Mouse (Mus musculus) kidney, adult 9 months (tissue): ENCODE measurements at regions not wholly inside any gene's neighbourhood (a gene's known extent, or its start where the extent isn't known, plus 50 kb on each side); places are given as distances from the start of the nearest gene placed in this dataset.

ENCODE experiments used
- DNase-seq: peaks from one replicate; pipeline ENCODE4 v3.0.0; 2022

GRCm38 (mm10) chr1:124517543-124518171 lies 472.3 kb upstream of the Dpp10 start:
- DNase-seq, result peak; percentile 6

GRCm38 (mm10) chr1:124510492-124510891 lies 465.1 kb upstream of the Dpp10 start:
- no peak for DNase-seq

- DNase-seq, result no peak
Measured at GRCm38 (mm10) chr1:124488456-124488855, 443.1 kb upstream of the Dpp10 start.

GRCm38 (mm10) chr1:124487965-124488364 lies 442.6 kb upstream of the Dpp10 start:
- DNase-seq, result no peak

- DNase-seq, result peak; percentile 48
Measured at GRCm38 (mm10) chr1:124450128-124450527, 404.8 kb upstream of the Dpp10 start.

- DNase-seq, result no peak
Measured at GRCm38 (mm10) chr1:124439526-124439925, 394.2 kb upstream of the Dpp10 start.

GRCm38 (mm10) chr1:124435850-124436249 lies 390.5 kb upstream of the Dpp10 start:
- DNase-seq, result no peak

- DNase-seq, result no peak
Measured at GRCm38 (mm10) chr1:124429583-124429982, 384.2 kb upstream of the Dpp10 start.

GRCm38 (mm10) chr1:124416762-124417161 lies 371.4 kb upstream of the Dpp10 start:
- no peak for DNase-seq

- DNase-seq, result no peak
Measured at GRCm38 (mm10) chr1:124410236-124410635, 364.9 kb upstream of the Dpp10 start.

GRCm38 (mm10) chr1:124409781-124410180 lies 364.4 kb upstream of the Dpp10 start:
- no peak for DNase-seq

- no peak for DNase-seq
Measured at GRCm38 (mm10) chr1:124369604-124370003, 324.2 kb upstream of the Dpp10 start.

GRCm38 (mm10) chr1:124348491-124348890 lies 303.1 kb upstream of the Dpp10 start:
- peak; percentile 76 for DNase-seq

GRCm38 (mm10) chr1:124339444-124339843 lies 294.1 kb upstream of the Dpp10 start:
- DNase-seq, result no peak

- no peak for DNase-seq
Measured at GRCm38 (mm10) chr1:124338648-124339047, 293.3 kb upstream of the Dpp10 start.

GRCm38 (mm10) chr1:124332294-124332693 lies 286.9 kb upstream of the Dpp10 start:
- no peak for DNase-seq
